Mouse (Mus musculus) myocyte (in vitro differentiated cells): ENCODE results near the gene Procr.

Source experiments
- CEBPB ChIP-seq: IDR thresholded peaks from 2 replicates; pipeline ENCODE4 v1.6.1; 2011; ENCODE audit warnings: mild to moderate bottlenecking, moderate library complexity; ENCODE audit not compliant: poor library complexity, insufficient read depth, severe bottlenecking
- E2F4 ChIP-seq: IDR thresholded peaks from one replicate; pipeline ENCODE4 v1.6.1; 2011; ENCODE audit warnings: mild to moderate bottlenecking, control low read depth, moderate library complexity; ENCODE audit not compliant: insufficient read depth
- MAX ChIP-seq: IDR thresholded peaks from one replicate; pipeline ENCODE4 v1.6.1; 2011; ENCODE audit warnings: low read depth, mild to moderate bottlenecking, control low read depth
- MYOG ChIP-seq, 3 experiments: IDR thresholded peaks; one replicate each; pipeline ENCODE4 v1.6.1; 2011; ENCODE audit warnings: control low read depth in 2 of 3, low read depth in 2 of 3, mild to moderate bottlenecking in 2 of 3; ENCODE audit not compliant: insufficient read length in 2 of 3, control insufficient read depth in 1 of 3, insufficient read depth in 1 of 3
- POLR2A ChIP-seq: IDR thresholded peaks from one replicate; pipeline ENCODE4 v1.6.1; 2011; ENCODE audit warnings: low read depth, mild to moderate bottlenecking, control low read depth, moderate library complexity; ENCODE audit not compliant: insufficient read length
- POLR2AphosphoS2 ChIP-seq: IDR thresholded peaks from one replicate; pipeline ENCODE4 v1.6.1; 2011; ENCODE audit warnings: low read depth, control low read depth; ENCODE audit not compliant: insufficient read length
- REST ChIP-seq: IDR thresholded peaks from one replicate; pipeline ENCODE4 v1.6.1; 2011; ENCODE audit warnings: mild to moderate bottlenecking, control low read depth, moderate library complexity; ENCODE audit not compliant: insufficient read depth, insufficient read length
- SRF ChIP-seq: IDR thresholded peaks from one replicate; pipeline ENCODE4 v1.6.1; 2011; ENCODE audit warnings: low read depth; ENCODE audit not compliant: control insufficient read depth, insufficient read length
- TCF12 ChIP-seq: IDR thresholded peaks from one replicate; pipeline ENCODE4 v1.6.1; 2011; ENCODE audit warnings: mild to moderate bottlenecking, control low read depth; ENCODE audit not compliant: poor library complexity, insufficient read depth, severe bottlenecking
- TCF3 ChIP-seq: IDR thresholded peaks from one replicate; pipeline ENCODE4 v1.6.1; 2011; ENCODE audit warnings: low read depth, control low read depth; ENCODE audit not compliant: insufficient read length
- USF1 ChIP-seq: IDR thresholded peaks from one replicate; pipeline ENCODE4 v1.6.1; 2011; ENCODE audit warnings: low read depth, mild to moderate bottlenecking, control low read depth, moderate library complexity

GRCm38 (mm10) chr2:155764679-155765418 lies 13.9 kb downstream of the Procr start:
- TF ChIP-seq MAX: no peak
- TF ChIP-seq POLR2A: no peak
- no peak for TF ChIP-seq E2F4
- TF ChIP-seq POLR2AphosphoS2: no peak
- no peak for TF ChIP-seq USF1
- no peak for TF ChIP-seq CEBPB
- TF ChIP-seq TCF12: no peak
- TF ChIP-seq TCF3: no peak
- TF ChIP-seq REST: no peak
- no peak for TF ChIP-seq MYOG (IDR thresholded peaks at IDR 0.05; ENCODE audit: control insufficient read depth in 1 of 3, insufficient read depth in 1 of 3, insufficient read length in 2 of 3, low read depth in 2 of 3)
- TF ChIP-seq SRF: no peak
